Mouse (Mus musculus) myocyte (in vitro differentiated cells): Measurements from ENCODE around the gene Dhrs13. TPM values are rescaled to one million over a fixed set of nuclear protein-coding genes. Genes with fewer than 3 reads are reported as not detected.

Experiments used
- H3K27me3 ChIP-seq: one replicate; pipeline ENCODE4 v1.6.1; 2011; ENCODE audit not compliant: control insufficient read depth, insufficient read depth, insufficient read length
- H3K36me3 ChIP-seq: one replicate; pipeline ENCODE4 v1.6.1; 2011; ENCODE audit not compliant: control insufficient read depth, insufficient read depth
- H3K4me2 ChIP-seq: one replicate; pipeline ENCODE4 v1.6.1; 2011; ENCODE audit warnings: low read depth, control low read depth
- H3K4me3 ChIP-seq: one replicate; pipeline ENCODE4 v1.5.1; 2011; ENCODE audit warnings: mild to moderate bottlenecking, control low read depth, moderate library complexity
- H3K79me2 ChIP-seq: one replicate; pipeline ENCODE4 v1.6.1; 2011; ENCODE audit not compliant: control insufficient read depth, insufficient read depth
- H3ac ChIP-seq: one replicate; pipeline ENCODE4 v1.6.1; 2011; ENCODE audit not compliant: control insufficient read depth, insufficient read length
- CEBPB ChIP-seq: IDR thresholded peaks from 2 replicates; pipeline ENCODE4 v1.6.1; 2011; ENCODE audit warnings: mild to moderate bottlenecking, moderate library complexity; ENCODE audit not compliant: poor library complexity, insufficient read depth, severe bottlenecking
- E2F4 ChIP-seq: IDR thresholded peaks from one replicate; pipeline ENCODE4 v1.6.1; 2011; ENCODE audit warnings: mild to moderate bottlenecking, control low read depth, moderate library complexity; ENCODE audit not compliant: insufficient read depth
- MAX ChIP-seq: IDR thresholded peaks from one replicate; pipeline ENCODE4 v1.6.1; 2011; ENCODE audit warnings: low read depth, mild to moderate bottlenecking, control low read depth
- MYOD1 ChIP-seq, 3 experiments: IDR thresholded peaks; one replicate each; pipeline ENCODE4 v1.6.1; 2011; ENCODE audit warnings: control low read depth in 2 of 3, low read depth in 2 of 3, mild to moderate bottlenecking in 2 of 3, moderate library complexity in 1 of 3; ENCODE audit not compliant: insufficient read length in 2 of 3, control insufficient read depth in 1 of 3
- MYOG ChIP-seq, 3 experiments: IDR thresholded peaks; one replicate each; pipeline ENCODE4 v1.6.1; 2011; ENCODE audit warnings: control low read depth in 2 of 3, low read depth in 2 of 3, mild to moderate bottlenecking in 2 of 3; ENCODE audit not compliant: insufficient read length in 2 of 3, control insufficient read depth in 1 of 3, insufficient read depth in 1 of 3
- POLR2A ChIP-seq: IDR thresholded peaks from one replicate; pipeline ENCODE4 v1.6.1; 2011; ENCODE audit warnings: low read depth, mild to moderate bottlenecking, control low read depth, moderate library complexity; ENCODE audit not compliant: insufficient read length
- POLR2AphosphoS2 ChIP-seq: IDR thresholded peaks from one replicate; pipeline ENCODE4 v1.6.1; 2011; ENCODE audit warnings: low read depth, control low read depth; ENCODE audit not compliant: insufficient read length
- REST ChIP-seq: IDR thresholded peaks from one replicate; pipeline ENCODE4 v1.6.1; 2011; ENCODE audit warnings: mild to moderate bottlenecking, control low read depth, moderate library complexity; ENCODE audit not compliant: insufficient read depth, insufficient read length
- SRF ChIP-seq: IDR thresholded peaks from one replicate; pipeline ENCODE4 v1.6.1; 2011; ENCODE audit warnings: low read depth; ENCODE audit not compliant: control insufficient read depth, insufficient read length
- TCF12 ChIP-seq: IDR thresholded peaks from one replicate; pipeline ENCODE4 v1.6.1; 2011; ENCODE audit warnings: mild to moderate bottlenecking, control low read depth; ENCODE audit not compliant: poor library complexity, insufficient read depth, severe bottlenecking
- TCF3 ChIP-seq: IDR thresholded peaks from one replicate; pipeline ENCODE4 v1.6.1; 2011; ENCODE audit warnings: low read depth, control low read depth; ENCODE audit not compliant: insufficient read length
- USF1 ChIP-seq: IDR thresholded peaks from one replicate; pipeline ENCODE4 v1.6.1; 2011; ENCODE audit warnings: low read depth, mild to moderate bottlenecking, control low read depth, moderate library complexity
- polyA plus RNA-seq: library from polyadenylated mRNA; unstranded; fragments of >200 nt; fragmentation: generic; extraction: Trizol; gene quantifications from one replicate; pipeline ENCODE4 v1.2.1, GENCODE M21; 2012; ENCODE audit warnings: missing spikeins

Gene Dhrs13
- polyA plus RNA-seq, 1 experiment = 10.0 TPM

DNA sequence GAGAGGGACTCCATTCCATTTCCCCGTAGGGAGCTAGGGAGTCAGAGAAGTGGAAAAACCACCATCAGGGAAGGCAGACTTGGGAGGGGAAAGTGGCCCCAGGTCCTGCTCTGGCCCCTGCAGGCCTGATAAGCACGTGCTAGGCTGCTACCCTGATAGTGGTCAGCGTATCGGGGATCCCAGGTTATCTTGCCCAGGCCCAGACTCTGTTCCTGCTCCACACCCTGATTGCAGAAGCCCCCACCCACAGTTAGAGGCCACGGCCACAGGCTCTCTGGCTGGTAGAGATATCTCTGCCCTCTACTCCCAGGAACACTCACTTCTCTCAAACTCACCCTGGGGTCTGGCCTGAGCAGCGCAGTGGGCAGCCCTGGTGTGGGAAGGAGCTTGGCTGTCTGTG, 37.6 kb downstream of the Dhrs13 start:
- no peaks in the 10 kb centered on the region for H3K79me2 ChIP-seq
- no peaks in the 10 kb centered on the region for H3K27me3 ChIP-seq
- no peak overlapping the region for H3K4me3 ChIP-seq
- no peak overlapping the region for H3ac ChIP-seq
- peaks cover 10% of the 10 kb centered on the region for H3K36me3 ChIP-seq
- TF ChIP-seq REST (no peak), CEBPB (no peak), MYOD1 (IDR thresholded peaks at IDR 0.05; ENCODE audit: control insufficient read depth in 1 of 3, insufficient read length in 2 of 3, low read depth in 2 of 3) (no peak), POLR2A (no peak), MYOG (IDR thresholded peaks at IDR 0.05; ENCODE audit: control insufficient read depth in 1 of 3, insufficient read depth in 1 of 3, insufficient read length in 2 of 3, low read depth in 2 of 3) (no peak), POLR2AphosphoS2 (no peak), SRF (no peak), MAX (no peak), TCF3 (no peak), USF1 (no peak), TCF12 (no peak), E2F4 (no peak)
- no peak overlapping the region for H3K4me2 ChIP-seq

DNA sequence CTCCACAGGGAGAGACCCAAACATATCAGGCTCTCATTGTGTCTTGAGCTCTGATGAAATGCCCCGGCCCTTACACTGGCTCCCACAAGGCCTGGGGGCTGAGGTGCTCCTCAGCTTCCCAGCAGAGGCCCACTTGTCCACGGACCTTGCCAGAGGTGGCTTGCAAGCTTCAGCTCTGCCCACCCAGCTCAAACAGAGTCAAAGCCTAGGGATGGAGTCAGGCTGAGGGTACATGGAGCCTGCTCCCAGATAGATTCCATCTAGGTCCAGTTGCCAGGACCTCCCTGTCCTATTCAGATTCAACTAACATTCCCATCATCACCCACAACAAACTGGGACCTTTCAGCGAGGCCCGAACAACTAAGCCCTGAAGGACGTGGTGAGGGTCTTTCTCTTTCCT, 39.9 kb downstream of the Dhrs13 start:
- no peak overlapping the region for H3ac ChIP-seq
- H3K4me2 ChIP-seq = no peak overlapping the region
- H3K27me3 ChIP-seq = no peaks in the 10 kb centered on the region
- H3K4me3 ChIP-seq = no peak overlapping the region
- H3K36me3 ChIP-seq = peaks cover 27% of the 10 kb centered on the region
- peak; percentile 35 for TF ChIP-seq POLR2AphosphoS2
- no peak for TF ChIP-seq SRF
- H3K79me2 ChIP-seq = no peaks in the 10 kb centered on the region

DNA sequence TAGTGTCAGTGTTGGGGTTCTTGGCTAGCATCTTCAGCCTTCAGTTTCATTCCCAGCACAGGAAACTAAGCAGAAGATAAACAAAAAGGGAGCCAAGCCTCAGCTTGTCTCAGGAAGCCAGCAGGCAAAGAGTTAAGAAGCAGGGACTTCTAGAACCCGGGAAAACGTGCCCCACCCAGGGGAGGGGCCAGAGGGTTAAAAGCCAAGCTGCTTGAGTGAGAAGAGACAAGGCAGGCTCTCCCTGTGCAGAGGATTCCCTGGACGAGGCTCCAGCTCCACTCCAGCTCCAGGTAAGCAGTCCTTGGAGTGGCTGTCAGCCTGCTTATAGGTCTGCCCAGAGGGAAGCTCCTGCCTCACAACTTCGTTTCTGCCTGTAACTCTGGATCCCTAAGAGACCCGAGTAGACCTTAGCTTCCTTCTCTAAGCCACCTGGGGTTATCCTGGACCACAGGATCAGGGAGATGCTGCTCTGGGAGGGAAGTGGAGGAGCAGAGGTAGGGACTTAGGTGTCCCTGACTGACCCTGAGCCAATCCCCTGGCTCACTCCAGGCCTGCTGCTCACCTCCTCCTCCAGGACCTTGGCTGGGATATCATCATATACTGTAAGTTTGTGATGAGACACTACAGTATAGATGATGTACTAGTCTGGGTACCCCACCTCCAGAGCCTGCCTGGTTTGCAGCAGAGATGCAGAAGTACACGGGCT, 40.5 kb downstream of the Dhrs13 start:
- no peak overlapping the region for H3K4me2 ChIP-seq
- no peak overlapping the region for H3K4me3 ChIP-seq
- TF ChIP-seq MYOG (IDR thresholded peaks at IDR 0.05; ENCODE audit: control insufficient read depth in 1 of 3, insufficient read depth in 1 of 3, insufficient read length in 2 of 3, low read depth in 2 of 3) = no peak
- no peak for TF ChIP-seq POLR2A
- TF ChIP-seq E2F4 = no peak
- no peak for TF ChIP-seq TCF3
- TF ChIP-seq TCF12 = no peak
- no peak for TF ChIP-seq USF1
- TF ChIP-seq MAX = no peak
- no peak for TF ChIP-seq CEBPB
- no peak for TF ChIP-seq SRF
- no peak for TF ChIP-seq POLR2AphosphoS2
- TF ChIP-seq REST = no peak
- no peak for TF ChIP-seq MYOD1 (IDR thresholded peaks at IDR 0.05; ENCODE audit: control insufficient read depth in 1 of 3, insufficient read length in 2 of 3, low read depth in 2 of 3)
- H3ac ChIP-seq = no peak overlapping the region
- H3K27me3 ChIP-seq = no peaks in the 10 kb centered on the region
- peaks cover 27% of the 10 kb centered on the region for H3K36me3 ChIP-seq
- no peaks in the 10 kb centered on the region for H3K79me2 ChIP-seq

DNA sequence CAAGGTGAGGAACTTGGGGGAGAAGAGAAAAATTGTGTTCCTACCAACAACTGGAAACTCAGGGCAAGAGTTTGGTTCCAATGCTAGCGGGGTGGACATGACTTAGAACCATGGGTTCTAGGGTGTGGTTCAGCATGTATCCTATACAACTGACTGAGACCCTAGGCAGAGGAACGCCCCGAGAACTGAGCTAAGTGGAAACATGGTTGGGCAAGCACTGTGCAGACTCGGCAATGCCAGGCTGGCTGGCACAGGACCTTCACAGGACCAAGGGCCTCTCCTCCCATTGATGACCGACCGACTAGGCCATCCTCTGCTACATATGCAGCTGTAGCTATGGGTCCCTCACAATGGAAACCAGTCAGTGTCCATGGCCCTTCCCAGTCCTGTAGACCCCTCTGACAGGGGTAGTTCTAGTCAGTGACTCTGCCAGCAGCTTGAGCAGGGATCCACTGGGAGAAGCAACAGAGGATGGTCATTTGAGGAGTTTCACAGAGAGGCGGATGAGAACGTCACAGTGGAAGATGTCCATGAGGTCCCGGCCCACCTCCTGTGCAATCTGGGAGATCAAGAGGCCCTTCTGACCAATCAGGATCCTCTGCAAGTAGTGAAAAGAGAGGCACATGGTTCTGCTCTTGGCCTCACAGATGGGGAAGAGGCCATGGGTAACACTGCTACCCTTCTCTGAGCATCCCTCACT, 41.6 kb downstream of the Dhrs13 start:
- Histone ChIP-seq H3K4me2 (no peak overlapping the region), H3K36me3 (peaks cover 27% of the 10 kb centered on the region), H3ac (no peak overlapping the region), H3K4me3 (no peak overlapping the region), H3K79me2 (no peaks in the 10 kb centered on the region), H3K27me3 (no peaks in the 10 kb centered on the region)
- no peak for TF ChIP-seq POLR2A
- TF ChIP-seq MYOD1 (IDR thresholded peaks at IDR 0.05; ENCODE audit: control insufficient read depth in 1 of 3, insufficient read length in 2 of 3, low read depth in 2 of 3) = no peak
- TF ChIP-seq REST = no peak
- TF ChIP-seq MAX = no peak
- TF ChIP-seq POLR2AphosphoS2 = no peak
- TF ChIP-seq USF1 = no peak
- no peak for TF ChIP-seq MYOG (IDR thresholded peaks at IDR 0.05; ENCODE audit: control insufficient read depth in 1 of 3, insufficient read depth in 1 of 3, insufficient read length in 2 of 3, low read depth in 2 of 3)
- no peak for TF ChIP-seq SRF
- no peak for TF ChIP-seq E2F4
- TF ChIP-seq CEBPB = no peak
- no peak for TF ChIP-seq TCF3
- TF ChIP-seq TCF12 = no peak

DNA sequence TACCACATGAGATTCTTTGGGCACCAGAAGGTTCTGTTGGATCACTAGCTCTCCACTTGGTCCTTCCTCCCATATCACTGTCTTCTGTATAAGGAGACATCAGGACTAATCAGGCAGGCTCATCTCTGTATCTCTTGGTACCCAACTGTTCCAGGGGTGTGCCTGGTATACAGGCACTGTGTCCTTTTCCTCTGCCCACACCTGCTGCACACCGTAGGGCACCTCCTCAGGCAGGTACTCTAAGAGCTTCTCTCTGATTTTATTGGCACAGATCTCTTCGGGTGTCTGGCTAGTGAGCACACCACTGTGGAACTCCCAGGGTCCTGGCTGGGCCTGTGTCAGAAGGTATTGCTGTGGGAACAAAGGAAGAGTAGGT, 42.2 kb downstream of the Dhrs13 start:
- no peak overlapping the region for H3K4me2 ChIP-seq
- TF ChIP-seq TCF3 (no peak), MYOD1 (IDR thresholded peaks at IDR 0.05; ENCODE audit: control insufficient read depth in 1 of 3, insufficient read length in 2 of 3, low read depth in 2 of 3) (no peak), TCF12 (no peak), POLR2A (no peak), REST (no peak), CEBPB (no peak), MYOG (IDR thresholded peaks at IDR 0.05; ENCODE audit: control insufficient read depth in 1 of 3, insufficient read depth in 1 of 3, insufficient read length in 2 of 3, low read depth in 2 of 3) (no peak), POLR2AphosphoS2 (no peak), MAX (no peak), USF1 (no peak), SRF (no peak), E2F4 (no peak)
- peaks cover 27% of the 10 kb centered on the region for H3K36me3 ChIP-seq
- peaks cover 4% of the 10 kb centered on the region for H3K79me2 ChIP-seq
- H3K27me3 ChIP-seq = no peaks in the 10 kb centered on the region
- H3ac ChIP-seq = no peak overlapping the region
- no peak overlapping the region for H3K4me3 ChIP-seq
